Mouse (Mus musculus): ENCODE results near the gene 4930452B06Rik.

- no peak for TF ChIP-seq CTCF (IDR thresholded peaks at IDR 0.05; ENCODE audit: extremely low read depth, insufficient read depth, low read length)
- no peak for TF ChIP-seq POLR2A (IDR thresholded peaks at IDR 0.05; ENCODE audit: extremely low read depth, insufficient read depth, low read length)
Observed at GRCm38 (mm10) chr14:8459759-8460158, 206.3 kb downstream of the 4930452B06Rik start.

All from cortical plate, adult 2 months (tissue).